ENCODE assay signal across 18 mouse cellular contexts in genomic region chr6:140161482-140161881, GRCm38 (mm10).
DNase-seq lines count a peak whose midpoint lies in the region; ATAC-seq and TF ChIP-seq lines count a peak whose summit lies in the region.
"Had no signal": no experiment of that assay in that cellular context is flagged by ENCODE, and none has a peak within 500 bp of the region (broad histone marks: within the 10 kb centered on the region; RNA-seq: fewer than 3 reads in every experiment).

No protein-coding gene starts in this region.

- H3K9me3 ChIP-seq in forebrain, embryonic 15.5 days = no peaks in the 10 kb centered on the region
- no peaks in the 10 kb centered on the region for H3K9me3 ChIP-seq in forebrain, embryonic 14.5 days (replicated peaks; ENCODE audit: control insufficient read depth, low read length)
- no peaks in the 10 kb centered on the region for H3K9me3 ChIP-seq in lung, embryonic 14.5 days (ENCODE audit: low read depth, low read length)
- no peaks in the 10 kb centered on the region for H3K9me3 ChIP-seq in lung, postnatal 0 days (ENCODE audit: low read length)
- H3K9me3 ChIP-seq in embryonic facial prominence, embryonic 14.5 days (ENCODE audit: control insufficient read depth, low read length) = no peaks in the 10 kb centered on the region
- peaks cover 4% of the 10 kb centered on the region; the same call in 1 of the 2 replicates for H3K9me3 ChIP-seq in limb, embryonic 14.5 days (ENCODE audit: control insufficient read depth, low read length)
- 0 out of 2 replicates have a peak, but pooled peaks cover 10% of the 10 kb centered on the region for H3K9me3 ChIP-seq in liver, embryonic 12.5 days (replicated peaks)
- H3K9me3 ChIP-seq: heart, embryonic 13.5 days; hindbrain, embryonic 15.5 days had no signal

- no peak for ATAC-seq in forebrain, embryonic 15.5 days (replicated peaks)
- no peak for ATAC-seq in forebrain, embryonic 14.5 days
- peak; percentile 50; the same call in 1 of the 2 replicates for ATAC-seq in lung, embryonic 14.5 days (ENCODE audit: insufficient read depth)
- no peak for ATAC-seq in lung, postnatal 0 days
- ATAC-seq in embryonic facial prominence, embryonic 14.5 days (ENCODE audit: low read depth) = no peak
- no peak for ATAC-seq in limb, embryonic 14.5 days (ENCODE audit: low FRiP score, low read depth)
- ATAC-seq in liver, embryonic 12.5 days = no peak
- no peak for ATAC-seq in erythroblast, adult 5-6 weeks (replicated peaks; ENCODE audit: low FRiP score, poor library complexity, severe bottlenecking)
- ATAC-seq: activated CD4-positive, CD25-positive, alpha-beta regulatory T cell, adult 4 months; intestine, postnatal 0 days had no signal

- 0 out of 2 replicates have a peak overlapping the region, but pooled peaks have one; percentile 1 for H3K27ac ChIP-seq in forebrain, embryonic 15.5 days (replicated peaks)
- no peak overlapping the region for H3K27ac ChIP-seq in forebrain, embryonic 14.5 days (ENCODE audit: low read depth, low read length)
- no peak overlapping the region for H3K27ac ChIP-seq in lung, embryonic 14.5 days (ENCODE audit: low read depth)
- no peak overlapping the region for H3K27ac ChIP-seq in lung, postnatal 0 days (ENCODE audit: low read length)
- peak overlapping the region; percentile 65; the same call in 1 of the 2 replicates for H3K27ac ChIP-seq in embryonic facial prominence, embryonic 14.5 days (replicated peaks; ENCODE audit: low read depth, low read length)
- H3K27ac ChIP-seq in limb, embryonic 14.5 days (replicated peaks; ENCODE audit: low read depth, low read length) = peak overlapping the region; percentile 49
- no peak overlapping the region for H3K27ac ChIP-seq in liver, embryonic 12.5 days
- H3K27ac ChIP-seq: heart, embryonic 13.5 days; hindbrain, embryonic 15.5 days had no signal

- no peak overlapping the region for H3K4me2 ChIP-seq in forebrain, embryonic 15.5 days (replicated peaks)
- no peak overlapping the region for H3K4me2 ChIP-seq in forebrain, embryonic 14.5 days (ENCODE audit: low read length)
- H3K4me2 ChIP-seq in lung, embryonic 14.5 days = no peak overlapping the region
- no peak overlapping the region for H3K4me2 ChIP-seq in lung, postnatal 0 days (replicated peaks; ENCODE audit: low read depth, low read length)
- H3K4me2 ChIP-seq in embryonic facial prominence, embryonic 14.5 days (ENCODE audit: low read depth, low read length) = 0 out of 2 replicates have a peak overlapping the region, but pooled peaks have one; percentile 5
- 0 out of 2 replicates have a peak overlapping the region, but pooled peaks have one; percentile 0 for H3K4me2 ChIP-seq in limb, embryonic 14.5 days (replicated peaks; ENCODE audit: low read depth, low read length, severe bottlenecking)
- no peak overlapping the region for H3K4me2 ChIP-seq in liver, embryonic 12.5 days
- H3K4me2 ChIP-seq: heart, embryonic 13.5 days; hindbrain, embryonic 15.5 days had no signal

- no peaks in the 10 kb centered on the region for H3K36me3 ChIP-seq in forebrain, embryonic 15.5 days
- no peaks in the 10 kb centered on the region for H3K36me3 ChIP-seq in forebrain, embryonic 14.5 days (ENCODE audit: control insufficient read depth, insufficient read depth, low read length)
- H3K36me3 ChIP-seq in lung, embryonic 14.5 days (ENCODE audit: insufficient read depth) = no peaks in the 10 kb centered on the region
- no peaks in the 10 kb centered on the region for H3K36me3 ChIP-seq in lung, postnatal 0 days (ENCODE audit: insufficient read depth, low read length)
- H3K36me3 ChIP-seq in embryonic facial prominence, embryonic 14.5 days (ENCODE audit: control insufficient read depth, insufficient read depth, low read length) = no peaks in the 10 kb centered on the region
- no peaks in the 10 kb centered on the region for H3K36me3 ChIP-seq in limb, embryonic 14.5 days (ENCODE audit: control insufficient read depth, insufficient read depth, low read length)
- no peaks in the 10 kb centered on the region for H3K36me3 ChIP-seq in liver, embryonic 12.5 days
- H3K36me3 ChIP-seq: heart, embryonic 13.5 days; hindbrain, embryonic 15.5 days had no signal

- TF ChIP-seq POLR2A in limb, embryonic 14.5 days (IDR thresholded peaks at IDR 0.05; ENCODE audit: borderline replicate concordance, extremely low read depth, insufficient read depth, insufficient read length) = no peak

- TF ChIP-seq EP300 in lung, postnatal 0 days (IDR thresholded peaks at IDR 0.05) = no peak

- no peak for TF ChIP-seq CTCF in lung, embryonic 14.5 days (IDR thresholded peaks at IDR 0.05; ENCODE audit: low read depth)
- no peak for TF ChIP-seq CTCF in lung, postnatal 0 days (IDR thresholded peaks at IDR 0.05)

- H3K9ac ChIP-seq in forebrain, embryonic 15.5 days (replicated peaks) = no peak overlapping the region
- no peak overlapping the region for H3K9ac ChIP-seq in forebrain, embryonic 14.5 days (ENCODE audit: low read length)
- H3K9ac ChIP-seq in lung, embryonic 14.5 days = no peak overlapping the region
- no peak overlapping the region for H3K9ac ChIP-seq in lung, postnatal 0 days (replicated peaks; ENCODE audit: low read depth)
- no peak overlapping the region for H3K9ac ChIP-seq in embryonic facial prominence, embryonic 14.5 days (ENCODE audit: low read depth, low read length)
- H3K9ac ChIP-seq in limb, embryonic 14.5 days (ENCODE audit: low read depth, low read length, severe bottlenecking) = no peak overlapping the region
- H3K9ac ChIP-seq in liver, embryonic 12.5 days = no peak overlapping the region
- H3K9ac ChIP-seq: heart, embryonic 13.5 days; hindbrain, embryonic 15.5 days had no signal

- DNase-seq in forebrain, embryonic 14.5 days (ENCODE audit: low spot score) = no peak
- DNase-seq in lung, embryonic 14.5 days = peak; percentile 59
- DNase-seq in lung, postnatal 0 days (ENCODE audit: low spot score) = no peak
- peak; percentile 59 for DNase-seq in embryonic facial prominence, embryonic 14.5 days (ENCODE audit: low spot score)
- no peak for DNase-seq in limb, embryonic 14.5 days (ENCODE audit: low spot score)
- DNase-seq: adrenal gland, postnatal 14 days; cerebellum, adult 2 months; cerebellum, postnatal 10 days; gastrocnemius, postnatal 36 days; heart, adult 11 months; heart, postnatal 36 days had no signal

- no peak overlapping the region for H3K4me3 ChIP-seq in forebrain, embryonic 15.5 days
- H3K4me3 ChIP-seq in forebrain, embryonic 14.5 days (ENCODE audit: low read depth, low read length) = no peak overlapping the region
- H3K4me3 ChIP-seq in lung, embryonic 14.5 days (ENCODE audit: low read depth, low read length) = no peak overlapping the region
- H3K4me3 ChIP-seq in lung, postnatal 0 days (ENCODE audit: low read depth, low read length) = no peak overlapping the region
- no peak overlapping the region for H3K4me3 ChIP-seq in embryonic facial prominence, embryonic 14.5 days (ENCODE audit: low read depth, low read length)
- H3K4me3 ChIP-seq in limb, embryonic 14.5 days (replicated peaks; ENCODE audit: low read length) = no peak overlapping the region
- no peak overlapping the region for H3K4me3 ChIP-seq in liver, embryonic 12.5 days
- H3K4me3 ChIP-seq: heart, embryonic 13.5 days; hindbrain, embryonic 15.5 days had no signal

- 72% methylated on average over 4 of the region's 4 CpGs for WGBS in forebrain, embryonic 15.5 days
- 80% methylated on average over 4 of the region's 4 CpGs for WGBS in forebrain, embryonic 14.5 days
- whole genome bisulfite sequencing in lung, embryonic 14.5 days = 50% methylated on average over 4 of the region's 4 CpGs
- 55% methylated on average over 4 of the region's 4 CpGs for WGBS in lung, postnatal 0 days
- WGBS in embryonic facial prominence, embryonic 14.5 days = 49% methylated on average over 4 of the region's 4 CpGs
- WGBS in limb, embryonic 14.5 days = 38% methylated on average over 4 of the region's 4 CpGs
- WGBS in liver, embryonic 12.5 days (ENCODE audit: insufficient replicate concordance) = 71% methylated on average over 4 of the region's 4 CpGs

- H3K4me1 ChIP-seq in forebrain, embryonic 15.5 days = peaks cover 3% of the 10 kb centered on the region; the same call in 1 of the 2 replicates
- H3K4me1 ChIP-seq in forebrain, embryonic 14.5 days (ENCODE audit: control insufficient read depth, insufficient read depth, low read length) = no peaks in the 10 kb centered on the region
- no peaks in the 10 kb centered on the region for H3K4me1 ChIP-seq in lung, embryonic 14.5 days (ENCODE audit: insufficient read depth)
- H3K4me1 ChIP-seq in lung, postnatal 0 days (ENCODE audit: insufficient read depth, low read depth, low read length) = no peaks in the 10 kb centered on the region
- peaks cover 10% of the 10 kb centered on the region for H3K4me1 ChIP-seq in embryonic facial prominence, embryonic 14.5 days (ENCODE audit: control insufficient read depth, insufficient read depth, low read length)
- H3K4me1 ChIP-seq in limb, embryonic 14.5 days (ENCODE audit: control insufficient read depth, insufficient read depth, low read length) = peaks cover 19% of the 10 kb centered on the region
- no peaks in the 10 kb centered on the region for H3K4me1 ChIP-seq in liver, embryonic 12.5 days
- H3K4me1 ChIP-seq: heart, embryonic 13.5 days; hindbrain, embryonic 15.5 days had no signal

- no peaks in the 10 kb centered on the region for H3K27me3 ChIP-seq in forebrain, embryonic 15.5 days
- H3K27me3 ChIP-seq in forebrain, embryonic 14.5 days (replicated peaks; ENCODE audit: control insufficient read depth, insufficient read depth, low read length) = no peaks in the 10 kb centered on the region
- H3K27me3 ChIP-seq in lung, embryonic 14.5 days (ENCODE audit: insufficient read depth, low read length) = no peaks in the 10 kb centered on the region
- no peaks in the 10 kb centered on the region for H3K27me3 ChIP-seq in lung, postnatal 0 days (replicated peaks; ENCODE audit: insufficient read depth, low read length)
- H3K27me3 ChIP-seq in embryonic facial prominence, embryonic 14.5 days (replicated peaks; ENCODE audit: control insufficient read depth, insufficient read depth, low read length) = no peaks in the 10 kb centered on the region
- no peaks in the 10 kb centered on the region for H3K27me3 ChIP-seq in limb, embryonic 14.5 days (ENCODE audit: control insufficient read depth, insufficient read depth, low read length)
- H3K27me3 ChIP-seq in liver, embryonic 12.5 days (replicated peaks) = no peaks in the 10 kb centered on the region
- H3K27me3 ChIP-seq: heart, embryonic 13.5 days; hindbrain, embryonic 15.5 days had no signal

Comparison
In these comparisons a context has a peak if more than half of its experiments do, and no peak if none do; other contexts are left out.
1. H3K27ac ChIP-seq: peak in forebrain, embryonic 15.5 days (single experiment), embryonic facial prominence, embryonic 14.5 days (single experiment) and limb, embryonic 14.5 days (single experiment); none in forebrain, embryonic 14.5 days (single experiment), lung, embryonic 14.5 days (single experiment), lung, postnatal 0 days (single experiment) and liver, embryonic 12.5 days (single experiment).
2. DNase-seq: peak in lung, embryonic 14.5 days (single experiment) and embryonic facial prominence, embryonic 14.5 days (single experiment); none in forebrain, embryonic 14.5 days (single experiment), lung, postnatal 0 days (single experiment) and limb, embryonic 14.5 days (single experiment).
3. H3K4me2 ChIP-seq: peak in embryonic facial prominence, embryonic 14.5 days (single experiment) and limb, embryonic 14.5 days (single experiment); none in forebrain, embryonic 15.5 days (single experiment), forebrain, embryonic 14.5 days (single experiment), lung, embryonic 14.5 days (single experiment), lung, postnatal 0 days (single experiment) and liver, embryonic 12.5 days (single experiment).